Mouse (Mus musculus): ENCODE measurements around the gene Olfr279.

Gene Olfr279

DNA sequence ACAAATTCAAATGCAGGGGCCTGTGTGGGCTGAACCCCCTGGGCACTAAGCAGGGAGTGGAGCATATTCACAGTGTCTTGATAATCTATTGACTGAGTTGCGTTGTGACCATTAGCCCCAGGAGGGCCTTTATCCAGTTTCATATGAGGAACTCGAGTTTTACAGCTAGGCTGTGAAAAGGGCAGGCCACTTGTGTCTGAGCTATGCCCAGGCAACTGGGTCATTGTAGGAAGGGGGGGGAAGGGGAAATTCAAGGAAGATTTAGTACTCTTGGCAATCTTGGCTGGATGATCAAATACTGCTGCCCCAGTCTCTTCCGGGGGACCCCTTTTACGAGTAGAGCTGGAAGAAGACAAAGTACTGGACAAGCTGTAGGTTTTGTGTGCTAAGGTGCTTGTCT is 51.1 kb downstream of the Olfr279 start:
- no peak for DNase-seq (ENCODE audit: low read depth in 2 of 2, low spot score in 2 of 2)

DNA sequence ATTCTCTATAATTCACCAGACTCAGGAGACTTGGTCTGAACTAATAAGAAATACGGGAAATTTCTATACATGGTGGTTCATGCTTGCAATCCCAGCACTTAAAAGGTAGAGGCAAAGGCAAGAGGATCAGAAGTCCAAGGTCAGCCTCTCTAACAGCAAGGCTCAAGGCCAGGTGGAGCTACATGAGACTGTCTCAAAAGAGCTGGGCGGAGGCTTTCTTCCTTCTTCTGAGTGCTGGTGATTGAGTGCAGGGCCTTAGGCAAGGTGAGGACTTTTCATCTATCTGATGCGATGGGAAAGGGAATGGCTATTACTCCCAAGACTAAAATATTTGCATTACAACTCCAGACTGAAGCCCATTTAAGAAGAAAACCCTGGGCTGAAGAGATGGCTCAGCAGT is 52.9 kb downstream of the Olfr279 start:
- DNase-seq (ENCODE audit: low read depth in 2 of 2, low spot score in 2 of 2), result no peak

DNA sequence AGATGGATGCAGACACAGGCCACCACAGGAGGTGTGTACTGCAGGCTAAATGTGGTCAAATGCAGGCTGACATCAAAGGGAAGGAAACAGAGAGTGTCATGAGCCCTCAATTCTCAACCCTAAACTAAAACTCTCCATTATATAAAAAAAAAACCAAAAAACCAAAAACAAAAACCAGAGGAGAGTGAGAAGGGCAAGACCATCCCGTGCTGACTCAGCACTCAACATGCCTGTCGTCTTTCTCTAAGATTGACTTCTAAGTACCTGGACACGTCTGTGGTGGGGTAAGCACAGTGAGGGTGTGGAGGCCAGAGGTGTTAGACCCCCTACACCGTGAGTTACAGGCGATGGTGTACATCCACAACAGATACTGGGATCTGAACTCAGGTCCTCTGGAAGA is 54.6 kb downstream of the Olfr279 start:
- no peak for DNase-seq (ENCODE audit: low read depth in 2 of 2, low spot score in 2 of 2)

All from CD8-positive naive resting alpha-beta T cell, adult 2 months (primary cell).